Mouse (Mus musculus) MEL (cell line): ENCODE measurements around the gene Tmem88. TPM values are rescaled to one million over a fixed set of nuclear protein-coding genes. Genes with fewer than 3 reads are reported as not detected.

ENCODE experiments used
- DNase-seq: peaks from one replicate; pipeline ENCODE4 v3.0.0; 2011; ENCODE audit warnings: low read depth, low spot score
- H3K27ac ChIP-seq: 2 replicates; pipeline ENCODE4 v1.5.1; 2012; ENCODE audit warnings: low read depth, mild to moderate bottlenecking, control low read depth, low read length, moderate library complexity; ENCODE audit not compliant: control insufficient read depth
- H3K27me3 ChIP-seq, 2 experiments: fragments of 150-350 bp in 1 of 2; sonication (generic) in 1 of 2; 2 replicates each; pipeline ENCODE4 v1.6.1; 2012; ENCODE audit warnings: low read length in 2 of 2, mild to moderate bottlenecking in 2 of 2, improper control_type of control experiment in 1 of 2, moderate library complexity in 1 of 2; ENCODE audit not compliant: insufficient read depth in 2 of 2, control insufficient read depth in 1 of 2
- H3K36me3 ChIP-seq, 2 experiments: 2 replicates each; pipeline ENCODE4 v1.6.1; 2012 to 2014; ENCODE audit warnings: low read length in 2 of 2, improper control_type of control experiment in 1 of 2, inconsistent platforms in 1 of 2, mild to moderate bottlenecking in 1 of 2; ENCODE audit not compliant: insufficient read depth in 2 of 2, control insufficient read depth in 1 of 2
- H3K4me1 ChIP-seq, 2 experiments: fragments of 150-350 bp in 1 of 2; sonication (generic) in 1 of 2; 2 replicates each; pipeline ENCODE4 v1.6.1; 2012; ENCODE audit warnings: low read length in 2 of 2, improper control_type of control experiment in 1 of 2, mild to moderate bottlenecking in 1 of 2; ENCODE audit not compliant: insufficient read depth in 2 of 2, control insufficient read depth in 1 of 2
- H3K4me3 ChIP-seq, 2 experiments: fragments of 150-350 bp in 1 of 2; sonication (generic) in 1 of 2; 2 replicates each; pipeline ENCODE4 v1.5.1; 2012; ENCODE audit warnings: low read depth in 2 of 2, low read length in 2 of 2, mild to moderate bottlenecking in 2 of 2, moderate library complexity in 2 of 2, control low read depth in 1 of 2, improper control_type of control experiment in 1 of 2; ENCODE audit not compliant: control insufficient read depth in 1 of 2, insufficient read depth in 1 of 2
- H3K79me2 ChIP-seq: 2 replicates; pipeline ENCODE4 v1.6.1; 2012; ENCODE audit warnings: mild to moderate bottlenecking, low read length, moderate library complexity; ENCODE audit not compliant: control insufficient read depth, poor library complexity, insufficient read depth
- H3K9ac ChIP-seq: 2 replicates; pipeline ENCODE4 v1.6.1; 2012; ENCODE audit warnings: low read depth, mild to moderate bottlenecking, control low read depth, low read length, moderate library complexity; ENCODE audit not compliant: control insufficient read depth, poor library complexity, severe bottlenecking
- H3K9me3 ChIP-seq: fragments of 150-350 bp; sonication (generic); replicated peaks from 2 replicates; pipeline ENCODE4 v1.6.1; 2012; ENCODE audit warnings: mild to moderate bottlenecking, low read length, improper control_type of control experiment, moderate library complexity; ENCODE audit not compliant: insufficient read depth
- BHLHE40 ChIP-seq: IDR thresholded peaks from 2 replicates; pipeline ENCODE4 v1.6.1; 2012; ENCODE audit warnings: low read depth, mild to moderate bottlenecking, inconsistent platforms, low read length, improper control_type of control experiment, borderline replicate concordance
- CHD2 ChIP-seq: IDR thresholded peaks from 2 replicates; pipeline ENCODE4 v1.6.1; 2011; ENCODE audit warnings: low read length, improper control_type of control experiment
- ETS1 ChIP-seq: IDR thresholded peaks from 2 replicates; pipeline ENCODE4 v1.6.1; 2012; ENCODE audit warnings: low read depth, mild to moderate bottlenecking, inconsistent platforms, low read length, improper control_type of control experiment, moderate library complexity
- GATA1 ChIP-seq: IDR thresholded peaks from 2 replicates; pipeline ENCODE4 v1.6.1; 2011; ENCODE audit warnings: low read depth, low read length, improper control_type of control experiment
- KAT2A ChIP-seq: conservative IDR thresholded peaks from 2 replicates; pipeline ENCODE4 v1.6.1; 2012; ENCODE audit warnings: low read depth, low read length, improper control_type of control experiment, inconsistent platforms
- MAFK ChIP-seq: IDR thresholded peaks from 2 replicates; pipeline ENCODE4 v1.6.1; 2011; ENCODE audit warnings: low read depth, mild to moderate bottlenecking, low read length, improper control_type of control experiment, borderline replicate concordance
- MYC ChIP-seq: IDR thresholded peaks from 2 replicates; pipeline ENCODE4 v1.6.1; 2011; ENCODE audit warnings: low read depth, mild to moderate bottlenecking, low read length, improper control_type of control experiment, moderate library complexity
- POLR2AphosphoS5 ChIP-seq: IDR thresholded peaks from 2 replicates; pipeline ENCODE4 v1.6.1; 2012; ENCODE audit warnings: low read depth, borderline replicate concordance, mild to moderate bottlenecking, inconsistent platforms, low read length, moderate library complexity, mixed read lengths
- RCOR1 ChIP-seq: IDR thresholded peaks from 2 replicates; pipeline ENCODE4 v1.6.1; 2012; ENCODE audit warnings: low read depth, mild to moderate bottlenecking, inconsistent platforms, low read length, improper control_type of control experiment
- SMC3 ChIP-seq: IDR thresholded peaks from 2 replicates; pipeline ENCODE4 v1.6.1; 2011; ENCODE audit warnings: low read depth, low read length, improper control_type of control experiment
- ZKSCAN1 ChIP-seq: IDR thresholded peaks from 2 replicates; pipeline ENCODE4 v1.6.1; 2012; ENCODE audit warnings: low read depth, mild to moderate bottlenecking, inconsistent platforms, low read length, improper control_type of control experiment, moderate library complexity
- polyA plus RNA-seq, 2 experiments: library from polyadenylated mRNA; stranded (reverse) in 1 of 2; unstranded in 1 of 2; fragments of >175 nt in 1 of 2; fragments of >200 nt in 1 of 2; gene quantifications; 2 replicates each; pipeline versions ENCODE4 v1.2.1 to v1.2.4; 2012; ENCODE audit warnings: low replicate concordance in 2 of 2, low read depth in 1 of 2; ENCODE audit not compliant: insufficient read length in 2 of 2, insufficient read depth in 1 of 2, missing spikeins in 1 of 2
- total RNA-seq: library from RNA; depleted of rRNA; stranded (reverse); fragments of 300-350 nt; gene quantifications from 2 replicates; pipeline ENCODE4 v1.2.3, GENCODE M21; 2012

The Tmem88 gene
- total and polyA plus RNA-seq, 3 experiments: 0.39 to 0.45 TPM; not detected in 1

- Histone ChIP-seq H3K27me3 (no peaks in the 10 kb centered on the region; a peak in 1 of 4 replicates), H3K27ac (no peak overlapping the region), H3K4me1 (peaks cover 3 to 14% of the 10 kb centered on the region in 2 experiments), H3K36me3 (peaks cover 0 to 4% of the 10 kb centered on the region in 2 experiments; a peak in 2 of 4 replicates), H3K4me3 (no peak overlapping the region), H3K9me3 (no peaks in the 10 kb centered on the region), H3K79me2 (no peaks in the 10 kb centered on the region), H3K9ac (no peak overlapping the region)
- TF ChIP-seq MYC (no peak), CHD2 (no peak), ETS1 (no peak), KAT2A (no peak), ZKSCAN1 (no peak), MAFK (no peak)
- DNase-seq: peak; percentile 28
Measured at GRCm38 (mm10) chr11:69429313-69429712, 31.3 kb upstream of the Tmem88 start.

GRCm38 (mm10) chr11:69428751-69429150, 30.7 kb upstream of the Tmem88 start:
- H3K79me2 ChIP-seq: no peaks in the 10 kb centered on the region
- H3K4me1 ChIP-seq: peaks cover 3 to 14% of the 10 kb centered on the region in 2 experiments
- H3K9ac ChIP-seq: no peak overlapping the region
- no peak overlapping the region for H3K27ac ChIP-seq
- no peak overlapping the region for H3K4me3 ChIP-seq
- H3K27me3 ChIP-seq: no peaks in the 10 kb centered on the region
- peaks cover 0 to 4% of the 10 kb centered on the region in 2 experiments; a peak in 2 of 4 replicates for H3K36me3 ChIP-seq
- no peak for TF ChIP-seq SMC3
- peak; percentile 82 for DNase-seq
- H3K9me3 ChIP-seq: no peaks in the 10 kb centered on the region

GRCm38 (mm10) chr11:69426246-69426645, 28.2 kb upstream of the Tmem88 start:
- Histone ChIP-seq H3K36me3 (peaks cover 0 to 4% of the 10 kb centered on the region in 2 experiments; a peak in 2 of 4 replicates), H3K79me2 (no peaks in the 10 kb centered on the region), H3K9me3 (no peaks in the 10 kb centered on the region), H3K4me1 (peaks cover 3 to 14% of the 10 kb centered on the region in 2 experiments), H3K27me3 (peaks cover 0 to 1% of the 10 kb centered on the region in 2 experiments; a peak in 1 of 4 replicates), H3K9ac (no peak overlapping the region), H3K27ac (no peak overlapping the region), H3K4me3 (no peak overlapping the region)
- TF ChIP-seq GATA1 (peak; percentile 68), POLR2AphosphoS5 (no peak), BHLHE40 (peak; percentile 42; the same call in 1 of the 2 replicates), RCOR1 (peak; percentile 17; the same call in 1 of the 2 replicates)
- no peak for DNase-seq
